Mouse (Mus musculus): ENCODE results near the gene Vmn1r228.

Gene Vmn1r228

GRCm38 (mm10) chr17:20786057-20786456 is at the start of gene Vmn1r228:
Gene Vmn1r228 (minus strand): TSS chr17:20786157.
- DNase-seq = no peak

GRCm38 (mm10) chr17:20811255-20811654 is 25.3 kb upstream of the Vmn1r228 start, which contains the start of gene Vmn1r229:
Gene Vmn1r229 (plus strand): TSS chr17:20811555.
- no peak for DNase-seq

- DNase-seq = no peak
These were observed 56.4 kb downstream of the Vmn1r228 start, which contains the start of gene Vmn1r227 for GRCm38 (mm10) chr17:20729543-20729942. Gene Vmn1r227 (plus strand): TSS chr17:20729843.

All from cerebellum, adult 11-12 months (tissue).